Mouse (Mus musculus): ENCODE measurements around the gene Mob3a.

DNA sequence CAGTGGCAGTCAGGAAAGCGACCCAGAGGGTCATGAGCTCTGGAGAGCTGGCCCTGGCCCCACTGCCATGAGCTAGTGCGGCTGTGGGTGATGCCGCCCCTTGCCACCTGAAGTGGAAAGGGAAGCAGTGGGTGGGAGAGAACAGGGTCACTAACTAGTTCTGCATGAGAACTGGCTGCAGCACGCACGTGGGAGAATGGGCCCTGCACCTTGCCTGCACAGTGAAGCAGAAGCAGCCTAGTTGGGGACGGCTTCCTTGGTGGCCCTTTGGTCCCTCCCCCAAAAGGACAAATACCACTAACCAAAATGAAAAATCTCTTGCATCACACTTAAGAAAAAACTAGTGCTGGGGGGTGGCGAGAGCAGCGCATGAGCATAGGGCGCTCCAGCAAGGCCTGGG, 3.2 kb downstream of the Mob3a start:
- TF ChIP-seq POLR2A (IDR thresholded peaks at IDR 0.05; ENCODE audit: low read depth, low read length): no peak
- TF ChIP-seq RAD21 (IDR thresholded peaks at IDR 0.05; ENCODE audit: low read depth, low read length): no peak
- TF ChIP-seq EP300 (IDR thresholded peaks at IDR 0.05; ENCODE audit: low read length): no peak
- peak; percentile 32; the same call in 1 of the 2 replicates for TF ChIP-seq NRF1 (IDR thresholded peaks at IDR 0.05; ENCODE audit: low read depth, low read length)
- no peak for TF ChIP-seq TCF12 (IDR thresholded peaks at IDR 0.05; ENCODE audit: low read depth, low read length)
- TF ChIP-seq CTCF (conservative IDR thresholded peaks at IDR 0.05 in 1 of 2, IDR thresholded peaks at IDR 0.05 in 1 of 2; ENCODE audit: low read depth in 2 of 2, low read length in 2 of 2): no peak
- TF ChIP-seq TBP (conservative IDR thresholded peaks at IDR 0.05; ENCODE audit: low read depth, low read length): no peak
- no peak for TF ChIP-seq ELF1 (IDR thresholded peaks at IDR 0.05; ENCODE audit: low read depth, low read length)
- TF ChIP-seq POLR2AphosphoS2 (IDR thresholded peaks at IDR 0.05; ENCODE audit: low read depth, low read length): no peak
- TF ChIP-seq UBTF (IDR thresholded peaks at IDR 0.05; ENCODE audit: low read depth, low read length): no peak
- no peak for TF ChIP-seq ZKSCAN1 (IDR thresholded peaks at IDR 0.05; ENCODE audit: borderline replicate concordance, low read depth, low read length)
- TF ChIP-seq CHD2 (IDR thresholded peaks at IDR 0.05; ENCODE audit: low read length): no peak
- TF ChIP-seq E2F4 (IDR thresholded peaks at IDR 0.05; ENCODE audit: insufficient replicate concordance, low read depth, low read length): no peak
